Mouse (Mus musculus) NIH3T3 (cell line): ENCODE measurements around the gene Esrrg.

Experiments used
- DNase-seq: peaks from one replicate; pipeline ENCODE4 v3.0.0-alpha.2; 2012; ENCODE audit warnings: low read depth

Esrrg gene

DNA sequence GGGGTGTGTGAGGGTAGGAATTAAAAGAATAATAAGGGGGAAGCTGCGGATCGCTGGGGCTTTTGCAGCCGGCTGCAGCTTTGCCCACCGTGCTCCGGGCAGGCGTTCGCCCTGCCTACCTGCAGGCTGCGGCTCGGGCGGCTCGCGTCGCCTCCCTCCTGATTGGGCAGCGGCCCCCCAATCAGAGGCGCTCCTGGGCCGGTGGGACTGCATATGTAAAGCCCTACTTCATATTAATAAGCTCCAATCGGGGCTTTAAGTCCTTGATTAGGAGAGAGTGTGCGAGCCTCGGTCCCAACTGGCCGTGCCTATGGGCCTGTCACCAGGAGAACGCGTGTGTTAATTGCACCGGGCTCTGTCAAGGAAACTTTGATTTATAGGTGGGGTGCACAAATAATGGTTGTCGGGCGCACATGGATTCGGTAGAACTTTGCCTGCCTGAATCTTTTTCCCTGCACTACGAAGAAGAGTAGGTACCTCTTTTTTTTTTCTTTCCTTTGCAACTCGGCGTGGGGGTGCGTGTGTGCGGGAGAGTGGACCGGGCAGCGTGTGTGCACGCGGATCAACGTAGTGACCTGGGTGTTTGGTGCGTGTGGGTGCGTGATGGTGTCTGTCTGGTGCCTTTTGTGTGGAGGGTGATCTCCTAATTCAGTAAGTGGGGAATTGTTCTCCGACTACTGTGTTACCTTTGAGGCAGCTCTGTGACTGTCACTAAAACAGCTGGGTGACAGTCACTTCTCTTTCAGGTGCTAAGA is 389.2 kb downstream of the Esrrg start:
- no peak for DNase-seq

DNA sequence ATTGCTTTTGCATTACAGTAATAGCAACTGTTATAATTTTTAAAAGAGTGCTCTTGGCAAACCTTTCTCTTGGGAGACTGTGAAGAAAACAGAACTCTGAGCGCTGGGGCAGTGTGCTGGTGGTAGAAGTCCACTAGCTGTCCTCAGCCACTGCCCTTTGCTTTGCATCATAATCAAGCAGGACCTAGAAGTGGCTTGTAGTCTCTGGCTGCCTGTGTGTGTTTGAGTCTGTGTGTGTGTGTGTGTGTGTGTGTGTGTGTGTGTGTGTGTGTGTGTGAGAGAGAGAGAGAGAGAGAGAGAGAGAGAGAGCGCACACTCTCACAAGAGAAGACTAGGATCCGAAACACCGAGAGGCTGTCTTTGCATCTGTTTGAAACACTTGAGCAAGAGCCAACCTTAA is 390.5 kb downstream of the Esrrg start:
- DNase-seq, result no peak

DNA sequence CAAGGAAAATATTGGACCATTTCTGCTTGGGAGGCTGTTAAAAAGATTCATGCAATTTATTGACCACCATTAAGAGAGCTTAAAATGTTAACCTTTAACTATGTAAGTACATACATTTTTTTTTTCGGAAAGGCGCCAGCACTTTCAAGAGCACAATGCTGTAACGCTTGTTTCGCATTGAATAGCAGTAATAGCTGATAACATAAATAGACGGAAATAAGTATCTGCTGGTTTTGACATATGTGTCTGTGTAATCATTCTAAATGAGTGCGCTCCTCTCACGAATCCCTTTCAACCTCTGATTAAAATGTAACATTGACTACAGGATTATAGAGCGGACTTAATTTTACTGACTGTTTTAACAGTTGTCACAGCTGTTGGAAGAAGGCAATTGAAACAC is 391.6 kb downstream of the Esrrg start:
- DNase-seq, result no peak

DNA sequence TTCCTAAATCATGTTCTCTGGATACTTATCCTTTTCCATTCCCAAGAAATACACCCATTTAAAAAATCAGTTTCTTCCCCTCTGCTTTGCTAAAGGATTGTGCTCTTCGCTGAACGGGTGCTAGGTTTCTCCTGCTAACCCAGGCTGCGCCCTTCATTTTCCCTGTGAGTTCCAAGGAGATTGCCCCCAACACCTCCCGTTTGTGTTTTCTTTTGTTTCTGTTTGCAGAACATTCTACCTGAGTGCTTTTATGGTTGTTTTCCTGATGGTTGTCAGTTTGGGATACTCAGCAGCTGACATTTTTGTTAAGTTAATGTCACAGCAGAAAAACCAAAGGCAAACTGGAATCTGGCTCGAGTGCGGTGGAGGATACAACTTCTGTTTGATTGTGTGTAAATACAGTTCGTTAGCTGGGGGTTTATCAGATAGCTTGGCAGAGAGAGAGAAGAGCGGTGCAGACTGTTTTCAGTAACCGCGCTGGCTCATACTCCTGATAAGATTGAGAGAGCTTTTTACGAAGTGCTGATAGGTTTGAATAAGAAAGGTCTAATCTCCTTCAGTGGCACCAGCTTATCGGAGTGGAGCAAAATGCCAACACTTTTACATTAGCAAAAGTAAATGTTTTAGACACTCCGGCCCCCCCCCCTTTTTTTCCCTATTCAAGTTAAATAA is 398.4 kb downstream of the Esrrg start:
- DNase-seq, result no peak

DNA sequence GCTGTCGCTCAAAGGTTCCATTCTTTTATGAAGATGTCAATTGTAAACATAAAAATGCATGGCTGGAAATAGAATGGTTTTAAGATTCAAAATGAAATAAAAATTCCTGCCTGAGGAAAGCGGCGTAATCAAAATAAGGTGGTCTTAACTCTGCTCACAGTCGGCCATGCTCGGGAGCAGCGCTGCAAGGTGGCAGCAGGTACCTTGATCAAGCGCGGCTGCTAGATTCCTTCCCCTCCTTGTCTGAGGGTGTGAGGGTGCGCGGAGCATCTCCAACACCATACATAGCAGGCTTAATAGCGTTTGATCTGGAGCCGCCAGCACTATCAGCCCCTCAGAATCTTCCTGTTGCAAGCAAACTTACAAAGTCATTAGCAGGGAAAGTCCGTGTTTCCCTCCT is 399.9 kb downstream of the Esrrg start:
- DNase-seq, result no peak

DNA sequence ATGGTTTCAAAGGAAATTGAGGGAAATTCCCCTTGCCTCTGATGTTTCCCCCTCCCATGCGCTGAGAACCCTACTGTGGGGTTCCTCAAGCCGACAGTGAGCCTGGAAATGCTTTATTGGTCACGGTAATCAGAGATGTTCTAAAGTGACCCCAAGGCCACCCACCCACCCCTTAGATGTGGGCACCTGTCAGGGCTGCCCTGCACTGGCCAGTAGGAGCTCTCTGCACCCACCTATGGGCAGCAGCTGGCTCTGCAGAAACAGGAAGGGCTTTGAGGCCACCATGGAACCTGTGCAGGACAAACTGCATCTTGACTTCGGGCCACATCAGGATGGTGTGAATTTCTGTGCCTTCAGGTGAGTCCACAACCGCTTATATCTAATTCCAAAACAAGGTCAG is 401.3 kb downstream of the Esrrg start:
- no peak for DNase-seq

DNA sequence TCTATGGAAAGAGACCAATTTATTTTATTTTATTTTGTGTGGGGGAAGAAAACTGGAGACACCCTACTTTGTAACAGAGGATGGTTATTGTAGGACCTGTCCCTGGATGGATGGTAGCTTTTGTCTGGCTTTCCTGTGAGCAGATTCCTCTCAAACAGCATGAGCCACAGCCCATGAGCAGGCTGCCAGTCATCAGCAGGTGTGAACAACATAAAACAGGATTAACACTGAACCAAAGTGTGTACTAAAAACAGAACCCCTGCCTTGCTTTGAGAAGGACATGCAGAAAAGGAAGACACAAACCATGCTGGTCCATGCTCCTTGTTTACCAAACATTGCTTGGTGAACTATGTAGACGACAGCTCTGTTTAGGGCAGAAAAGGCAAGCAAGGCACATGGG is 402.3 kb downstream of the Esrrg start:
- DNase-seq, result no peak

DNA sequence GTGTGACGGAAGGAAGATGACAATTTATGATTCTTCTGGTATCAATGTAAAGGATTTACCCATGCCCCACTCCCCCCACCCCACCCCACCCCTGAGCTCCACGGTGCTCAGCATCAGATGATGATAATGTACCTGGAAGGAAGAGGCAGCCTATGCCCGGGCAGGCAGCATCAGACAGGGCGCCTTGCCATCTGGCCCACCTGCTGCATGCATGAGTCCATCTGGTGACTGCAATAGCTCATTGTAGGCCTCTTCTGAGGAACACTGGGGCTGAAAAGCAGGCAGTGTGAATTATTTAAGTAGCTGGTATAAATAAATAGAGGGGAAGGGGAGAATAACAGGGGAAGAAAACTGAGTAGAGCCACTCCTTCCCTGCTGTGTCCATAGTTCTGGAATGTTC is 405.8 kb downstream of the Esrrg start:
- DNase-seq, result no peak

DNA sequence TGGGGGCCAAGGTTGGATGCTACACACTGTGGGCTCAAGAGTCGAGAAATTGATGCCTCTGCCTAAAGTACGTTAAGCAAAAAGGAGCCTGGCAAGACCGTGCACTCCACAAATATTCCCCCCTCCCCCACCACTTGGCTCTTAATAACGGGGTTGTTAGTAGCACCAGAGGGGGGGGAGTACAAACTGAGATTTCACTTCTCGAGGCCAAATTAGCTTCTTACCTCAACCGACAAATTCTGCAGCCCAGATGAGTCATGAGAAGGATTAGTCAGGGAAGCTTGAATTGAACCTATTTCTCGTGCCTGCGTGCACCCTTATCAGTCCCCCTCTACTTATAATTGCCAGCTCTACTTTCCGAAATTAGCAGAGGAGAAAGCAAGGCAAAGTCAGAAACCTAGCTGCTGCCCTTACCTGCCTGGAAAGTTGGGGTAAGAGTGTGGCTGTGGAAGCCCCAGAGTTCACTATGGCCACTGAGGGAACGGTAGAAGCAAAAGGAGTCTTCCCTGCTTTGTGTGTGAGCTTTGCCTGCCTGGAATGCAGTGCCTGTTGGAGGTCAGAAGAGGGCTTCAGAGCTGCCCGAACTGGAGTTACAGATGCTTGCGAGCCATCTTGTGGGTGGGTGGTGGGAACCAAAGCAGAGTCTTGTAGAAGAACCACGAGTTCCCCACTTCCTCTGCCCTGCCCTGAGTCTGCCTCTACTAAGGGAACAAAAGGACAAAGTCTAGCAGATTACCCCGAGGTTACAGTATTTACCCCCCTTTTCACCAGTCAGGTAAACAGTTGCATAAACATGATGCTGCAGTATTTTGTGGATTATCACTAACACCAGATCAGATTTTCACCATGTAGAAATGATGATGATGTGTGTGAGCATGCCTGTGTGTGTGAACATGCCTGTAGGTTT is 409.6 kb downstream of the Esrrg start:
- peak; percentile 50 for DNase-seq

DNA sequence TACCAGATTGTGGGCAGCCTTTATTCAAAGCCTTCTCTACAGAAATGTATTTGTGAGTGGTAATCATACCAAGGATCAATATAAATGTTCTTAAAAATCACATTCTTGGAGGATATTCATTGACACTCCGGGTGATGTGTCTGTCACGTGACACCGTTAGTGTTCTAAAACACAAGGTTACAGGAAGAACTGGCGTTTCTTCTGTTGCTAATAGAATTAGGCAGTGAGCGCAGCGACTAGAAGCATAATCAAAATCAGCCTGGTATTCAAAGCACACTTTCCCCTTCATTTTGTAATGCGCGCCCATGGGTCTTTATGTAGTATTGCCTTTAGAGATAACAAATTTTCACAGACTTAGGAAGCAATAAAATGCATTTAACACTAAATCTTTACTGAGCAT is 420.6 kb downstream of the Esrrg start:
- DNase-seq, result no peak

DNA sequence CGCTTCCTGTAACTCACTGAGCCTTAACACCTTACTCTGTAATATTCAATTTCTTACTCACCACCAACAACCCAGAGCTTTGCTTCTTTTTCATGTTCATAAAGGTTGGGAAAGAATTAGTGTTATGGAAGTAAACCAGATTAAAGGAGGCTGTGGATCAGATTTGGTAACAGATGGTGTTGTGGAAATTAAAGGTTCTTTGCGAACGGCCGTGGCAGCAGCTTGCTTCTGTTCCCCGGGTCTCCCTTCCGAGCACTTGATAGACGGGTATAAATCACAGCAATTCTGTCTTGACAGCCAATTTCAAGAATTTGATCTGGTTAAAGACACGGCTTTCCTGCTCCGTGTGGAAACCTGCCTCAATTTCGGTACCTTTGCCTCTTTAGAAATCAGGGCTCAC is 421.5 kb downstream of the Esrrg start:
- no peak for DNase-seq

DNA sequence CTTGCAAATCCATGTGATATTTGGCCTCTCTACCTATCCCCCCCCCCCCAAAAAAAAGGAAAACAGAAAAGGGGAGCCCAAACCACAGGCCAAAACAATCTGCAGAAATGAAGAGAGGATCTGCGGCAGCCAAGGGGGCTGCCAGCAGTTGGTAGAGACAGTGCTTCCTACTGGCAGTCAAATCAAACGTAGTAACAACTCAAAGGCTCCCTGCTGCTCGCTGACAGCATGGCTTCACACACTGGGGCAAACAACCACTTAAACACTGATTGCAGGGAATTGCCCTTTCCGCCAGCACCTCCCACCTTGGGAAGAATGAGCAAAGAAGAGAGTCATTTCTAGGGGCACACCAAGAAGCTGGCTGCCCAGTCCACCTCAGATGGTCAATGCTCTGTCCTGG is 422.7 kb downstream of the Esrrg start:
- DNase-seq, result no peak

DNA sequence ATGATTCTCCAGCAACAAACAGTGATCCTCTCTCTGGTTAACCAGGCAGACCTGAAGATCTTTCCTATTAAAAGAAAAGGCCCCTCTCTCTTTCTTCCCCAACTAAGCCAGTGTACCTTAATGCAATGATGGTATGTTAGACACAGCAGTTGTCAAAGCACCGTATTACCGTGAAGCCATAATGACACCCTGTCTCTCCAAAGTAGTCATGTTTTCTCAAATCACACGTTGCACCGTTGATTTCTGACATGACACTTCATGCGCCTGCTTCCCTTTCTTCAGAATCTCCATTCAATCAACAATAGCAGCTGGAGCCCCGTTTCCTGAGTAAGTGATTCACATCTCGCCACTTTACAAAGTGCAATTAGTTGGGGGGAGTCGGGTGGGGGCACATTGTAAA is 427.4 kb downstream of the Esrrg start:
- no peak for DNase-seq

DNA sequence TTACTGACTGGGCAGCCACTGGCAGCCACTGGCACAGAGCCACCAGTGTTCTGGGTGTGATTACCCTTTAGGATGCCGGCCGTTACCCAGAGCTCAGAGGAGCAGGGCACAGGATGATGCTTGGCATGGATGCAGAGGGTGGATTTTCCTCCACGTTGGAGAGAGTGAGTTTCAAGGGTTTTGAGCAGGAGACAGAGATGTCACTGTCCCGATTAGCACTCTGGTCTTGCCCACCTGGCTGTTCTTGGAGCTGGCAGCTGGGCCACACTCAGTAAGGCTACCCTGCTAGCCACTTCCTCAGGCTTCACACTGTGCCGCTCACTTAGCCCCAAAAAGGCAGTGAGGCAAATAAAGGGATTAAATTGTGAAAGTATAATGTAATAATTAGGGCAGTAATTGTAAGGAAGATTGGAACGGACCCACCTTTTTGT is 438.1 kb downstream of the Esrrg start:
- no peak for DNase-seq

DNA sequence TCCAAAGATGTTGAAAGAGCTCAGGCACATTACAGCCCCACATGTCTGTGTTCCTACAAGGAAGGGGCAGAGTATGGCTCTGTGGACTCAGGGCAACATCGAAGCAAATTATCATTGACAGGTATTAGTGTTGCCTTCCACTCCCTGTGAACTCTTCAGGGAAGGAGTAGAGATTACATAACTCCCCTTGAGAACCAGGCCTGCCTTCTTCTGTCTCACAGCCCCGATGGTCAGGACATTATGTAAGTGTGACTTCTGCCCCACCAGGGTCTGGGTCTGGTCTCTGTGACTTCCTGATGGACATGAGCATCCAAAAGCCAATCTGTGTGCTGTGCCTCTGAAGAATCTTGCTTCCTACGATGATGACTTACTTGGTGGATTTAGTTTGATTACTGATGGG is 438.6 kb downstream of the Esrrg start:
- DNase-seq, result no peak

DNA sequence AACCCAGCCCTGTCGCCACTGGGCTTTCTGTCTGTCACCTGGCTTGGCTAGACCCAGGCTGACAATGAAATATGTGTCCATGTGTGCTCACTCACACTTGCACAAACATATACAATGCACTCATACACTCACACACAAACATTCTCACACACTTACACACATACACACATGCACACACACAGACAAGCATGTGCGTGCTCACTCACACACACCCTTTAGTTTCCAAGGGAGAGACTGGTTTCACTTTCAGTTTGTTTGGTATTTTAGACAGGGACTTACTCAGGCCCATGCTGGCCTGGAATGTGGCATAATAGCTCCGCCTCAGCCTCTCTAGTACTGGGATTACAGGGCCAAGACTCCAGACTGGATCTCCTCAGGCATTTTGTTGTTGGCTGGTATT is 447.3 kb downstream of the Esrrg start:
- DNase-seq, result peak; percentile 62

DNA sequence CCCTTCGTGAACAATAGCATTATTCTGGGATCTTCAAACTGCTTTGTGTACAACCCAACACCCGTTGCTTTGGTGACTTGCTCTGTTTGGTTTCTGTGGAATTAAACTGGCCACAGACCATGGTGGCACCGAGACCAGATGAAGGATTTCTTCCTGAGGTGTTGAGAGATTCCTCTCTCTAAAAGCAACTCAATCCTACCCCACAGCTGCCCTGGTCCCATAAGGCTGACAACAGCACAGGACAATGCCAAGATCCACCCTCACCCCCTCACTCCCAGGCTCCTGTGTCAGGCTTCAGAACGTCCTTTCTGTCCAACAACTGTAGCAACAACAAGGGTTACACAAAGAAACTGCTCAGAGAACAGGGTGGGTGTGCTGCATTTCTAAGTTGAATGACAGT is 449.3 kb downstream of the Esrrg start:
- DNase-seq, result no peak

DNA sequence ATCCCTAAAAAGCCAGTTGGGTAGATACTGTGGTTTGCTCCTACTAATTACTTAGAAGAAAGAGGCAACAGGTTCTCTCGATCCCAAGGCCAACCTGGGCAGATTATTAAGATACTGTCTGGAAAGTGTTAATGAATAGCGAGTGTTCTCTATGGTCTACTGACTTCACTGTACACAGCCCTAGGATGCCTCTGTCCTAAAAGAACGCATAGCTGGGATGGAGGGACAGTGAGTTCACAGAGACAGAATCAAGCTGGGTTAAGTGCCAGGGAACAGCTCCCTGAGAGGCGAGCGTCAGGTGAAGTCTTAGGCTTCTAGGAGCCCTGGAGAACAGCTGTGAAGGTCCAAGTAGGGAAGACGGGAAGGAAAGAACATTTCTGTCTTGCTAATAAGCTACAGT is 450.4 kb downstream of the Esrrg start:
- DNase-seq, result no peak

DNA sequence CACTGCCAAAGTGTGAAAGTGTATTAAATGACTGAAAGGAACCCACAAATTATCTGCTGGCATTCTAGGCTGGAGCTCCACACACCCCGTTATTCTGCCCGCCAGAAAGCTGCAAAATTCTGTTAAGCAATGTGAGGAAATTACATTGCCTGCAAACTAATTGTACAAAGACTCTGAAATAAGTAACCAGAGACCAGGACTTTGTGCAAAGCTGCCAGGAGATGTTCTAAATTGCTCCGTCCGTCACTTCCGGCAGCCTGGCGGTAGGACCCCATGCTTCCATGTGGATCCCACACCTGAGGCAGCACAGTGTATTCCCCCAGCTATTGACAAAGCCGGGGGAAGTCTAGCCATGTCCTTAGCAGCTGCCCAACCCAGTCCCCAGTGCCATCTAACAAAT is 451.9 kb downstream of the Esrrg start:
- DNase-seq, result no peak

DNA sequence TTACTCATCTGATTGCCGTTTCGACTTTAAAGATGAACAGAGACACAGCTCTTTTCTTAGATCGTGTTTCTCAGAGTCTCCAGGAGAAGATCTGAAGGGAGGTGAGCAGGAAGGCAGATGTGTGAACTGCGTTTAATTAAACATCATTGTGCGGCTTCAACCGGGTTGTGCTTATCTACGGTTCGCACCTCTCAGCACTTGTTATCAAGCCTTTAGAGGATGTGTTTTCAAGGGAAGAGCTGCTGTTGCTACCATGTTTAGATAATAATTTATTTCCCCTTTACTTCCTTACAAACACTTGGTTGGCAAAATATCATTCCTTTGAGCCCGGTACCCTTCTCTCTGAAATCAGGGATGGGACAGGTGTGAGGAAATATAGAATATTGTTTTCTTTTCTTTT is 460.2 kb downstream of the Esrrg start:
- DNase-seq, result no peak

DNA sequence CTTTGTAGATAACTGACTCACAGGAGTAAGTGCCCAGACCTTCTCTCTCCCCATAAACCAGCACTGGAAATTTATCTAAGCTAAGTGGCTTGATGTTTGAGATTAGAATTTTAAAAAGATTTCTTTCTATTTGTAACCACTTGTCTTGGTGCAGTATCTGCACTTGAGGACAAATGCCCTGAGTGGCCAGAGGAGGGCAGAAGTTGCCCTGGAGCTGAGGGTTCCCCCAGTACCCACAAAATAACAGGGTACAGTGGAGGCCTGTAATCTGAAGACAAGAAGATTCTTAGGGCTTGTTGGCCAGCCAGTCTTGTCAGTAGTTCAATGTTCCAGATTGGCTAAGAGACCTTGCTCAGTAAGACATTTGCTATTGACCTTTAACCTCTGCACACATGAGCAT is 461.3 kb downstream of the Esrrg start:
- no peak for DNase-seq

DNA sequence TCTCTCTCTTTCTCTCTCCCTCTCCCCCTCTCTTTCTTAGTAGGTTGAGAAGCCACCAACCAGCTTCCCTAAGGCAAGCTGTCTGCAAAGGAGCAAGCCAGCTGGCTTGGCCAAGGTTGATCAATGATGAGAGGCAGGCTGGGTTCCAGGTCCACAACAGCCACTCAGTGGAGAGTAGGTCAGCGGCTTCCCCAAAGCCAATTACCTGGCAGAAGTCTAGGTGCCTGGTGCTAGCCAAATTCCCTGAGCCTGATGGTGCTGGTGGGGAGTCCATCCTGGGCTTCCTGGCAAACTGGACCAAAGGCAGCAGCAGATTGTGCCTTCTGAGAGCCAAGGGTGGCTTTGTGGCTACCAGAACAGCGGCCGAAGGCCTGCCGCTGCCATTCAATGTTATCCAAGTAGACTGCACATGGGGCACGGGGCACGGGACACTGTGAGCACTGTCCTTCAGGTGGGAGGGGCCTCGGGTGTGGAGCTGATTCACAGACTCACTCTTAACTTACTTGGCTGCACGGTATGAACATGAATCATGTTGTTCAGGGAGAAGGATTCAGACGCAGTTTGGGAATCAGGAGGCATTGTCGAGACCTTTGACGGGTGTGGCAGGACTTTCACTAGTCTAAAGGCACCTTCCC is 469.1 kb downstream of the Esrrg start:
- peak; percentile 25 for DNase-seq
